Mouse (Mus musculus): Measurements from ENCODE around the gene Soga3. TPM values are rescaled to one million over a fixed set of nuclear protein-coding genes. Genes with fewer than 3 reads are reported as not detected.

The Soga3 gene
- polyA plus RNA-seq, 1 experiment from 2014 or later, result 0.22 TPM

GRCm38 (mm10) chr10:29225329-29225728 lies 81.7 kb downstream of the Soga3 start:
- Histone ChIP-seq H3K4me1 (ENCODE audit: control insufficient read depth, insufficient read depth, low read length) (no peaks in the 10 kb centered on the region), H3K9me3 (replicated peaks; ENCODE audit: control insufficient read depth, low read length) (no peaks in the 10 kb centered on the region), H3K27me3 (ENCODE audit: control insufficient read depth, insufficient read depth, low read length) (no peaks in the 10 kb centered on the region), H3K36me3 (ENCODE audit: control insufficient read depth, insufficient read depth) (no peaks in the 10 kb centered on the region), H3K4me2 (ENCODE audit: low read depth, low read length) (no peak overlapping the region), H3K4me3 (ENCODE audit: low read length) (no peak overlapping the region), H3K9ac (ENCODE audit: low read length) (no peak overlapping the region), H3K27ac (ENCODE audit: low read length) (no peak overlapping the region)
- 80% methylated on average over 4 of the region's 4 CpGs for WGBS
- no peak for ATAC-seq (replicated peaks; ENCODE audit: extremely low read depth, insufficient read depth, low FRiP score)

GRCm38 (mm10) chr10:29231208-29231607 lies 87.6 kb downstream of the Soga3 start:
- Histone ChIP-seq H3K9me3 (replicated peaks; ENCODE audit: control insufficient read depth, low read length) (no peaks in the 10 kb centered on the region), H3K4me3 (ENCODE audit: low read length) (no peak overlapping the region), H3K9ac (ENCODE audit: low read length) (no peak overlapping the region), H3K4me2 (ENCODE audit: low read depth, low read length) (no peak overlapping the region), H3K27me3 (ENCODE audit: control insufficient read depth, insufficient read depth, low read length) (no peaks in the 10 kb centered on the region), H3K27ac (ENCODE audit: low read length) (no peak overlapping the region), H3K4me1 (ENCODE audit: control insufficient read depth, insufficient read depth, low read length) (no peaks in the 10 kb centered on the region), H3K36me3 (ENCODE audit: control insufficient read depth, insufficient read depth) (no peaks in the 10 kb centered on the region)
- no peak for ATAC-seq (replicated peaks; ENCODE audit: extremely low read depth, insufficient read depth, low FRiP score)
- 61% methylated on average over 2 of the region's 2 CpGs for WGBS

Other genes with a start within 250 kb of the Soga3 start
- gene 2310057J18Rik, start 157.5 kb upstream of the Soga3 start, polyA plus RNA-seq (2015; fragmentation: Nextera tagmentation; extraction: Ambion mirVana), result not detected in 2 replicates
- not detected in 2 replicates for gene Gm49353, start 55.1 kb downstream of the Soga3 start, polyA plus RNA-seq (2015; fragmentation: Nextera tagmentation; extraction: Ambion mirVana)
- gene 9330159F19Rik, start 67.8 kb downstream of the Soga3 start, polyA plus RNA-seq (2015; fragmentation: Nextera tagmentation; extraction: Ambion mirVana), result 0.02 and 0.09 TPM in 2 replicates
- gene Echdc1, start 169.3 kb downstream of the Soga3 start, polyA plus RNA-seq (2015; fragmentation: Nextera tagmentation; extraction: Ambion mirVana), result 25.5 and 29.1 TPM in 2 replicates
- gene Rnf146, start 218.6 kb downstream of the Soga3 start, polyA plus RNA-seq (2015; fragmentation: Nextera tagmentation; extraction: Ambion mirVana), result 39.8 and 46.9 TPM in 2 replicates

Data from heart, embryonic 16.5 days (tissue).